Mouse (Mus musculus): ENCODE measurements around the gene Chmp3. TPM values are rescaled to one million over a fixed set of nuclear protein-coding genes. Genes with fewer than 3 reads are reported as not detected.

Gene Chmp3
- polyA plus RNA-seq (2017; shearing (Covaris generic)), result 100 to 1,000 TPM in 1 of 3 experiments, 10 to 100 TPM in 2; 61.2 to 119 (median 95.4) TPM

- peak; percentile 90 for ATAC-seq
Measured at GRCm38 (mm10) chr6:71543686-71544499, at the start of gene Chmp3. Gene Chmp3, plus strand, starts transcription at chr6:71543797.

GRCm38 (mm10) chr6:71494341-71495020, 49.1 kb upstream of the Chmp3 start:
- peak; percentile 20 for ATAC-seq

- peak; percentile 75 for ATAC-seq
Measured at GRCm38 (mm10) chr6:71500575-71500974, 43.0 kb upstream of the Chmp3 start.

GRCm38 (mm10) chr6:71503001-71503400, 40.6 kb upstream of the Chmp3 start:
- ATAC-seq, result no peak

GRCm38 (mm10) chr6:71503670-71504069, 39.9 kb upstream of the Chmp3 start:
- no peak for ATAC-seq

GRCm38 (mm10) chr6:71504091-71504490, 39.5 kb upstream of the Chmp3 start:
- no peak for ATAC-seq

- no peak for ATAC-seq
Measured at GRCm38 (mm10) chr6:71505671-71506070, 37.9 kb upstream of the Chmp3 start.

GRCm38 (mm10) chr6:71519476-71519875, 24.1 kb upstream of the Chmp3 start:
- ATAC-seq, result no peak

- no peak for ATAC-seq
Measured at GRCm38 (mm10) chr6:71525556-71525955, 18.0 kb upstream of the Chmp3 start.

GRCm38 (mm10) chr6:71527056-71527455, 16.5 kb upstream of the Chmp3 start:
- no peak for ATAC-seq

- ATAC-seq, result no peak
Measured at GRCm38 (mm10) chr6:71527826-71528225, 15.8 kb upstream of the Chmp3 start.

- no peak for ATAC-seq
Measured at GRCm38 (mm10) chr6:71530176-71530575, 13.4 kb upstream of the Chmp3 start.

GRCm38 (mm10) chr6:71537286-71537685, 6.3 kb upstream of the Chmp3 start:
- ATAC-seq, result no peak

- no peak for ATAC-seq
Measured at GRCm38 (mm10) chr6:71555507-71555951, 11.9 kb downstream of the Chmp3 start.

- no peak for ATAC-seq
Measured at GRCm38 (mm10) chr6:71556826-71557225, 13.2 kb downstream of the Chmp3 start.

- no peak for ATAC-seq
Measured at GRCm38 (mm10) chr6:71568616-71569015, 25.0 kb downstream of the Chmp3 start.

GRCm38 (mm10) chr6:71569025-71569424, 25.4 kb downstream of the Chmp3 start:
- ATAC-seq, result no peak

- ATAC-seq, result no peak
Measured at GRCm38 (mm10) chr6:71575359-71575758, 31.8 kb downstream of the Chmp3 start.

GRCm38 (mm10) chr6:71579478-71579877, 35.9 kb downstream of the Chmp3 start:
- ATAC-seq, result no peak

GRCm38 (mm10) chr6:71583198-71583597, 39.6 kb downstream of the Chmp3 start:
- no peak for ATAC-seq

- no peak for ATAC-seq
Measured at GRCm38 (mm10) chr6:71589401-71589800, 45.8 kb downstream of the Chmp3 start.

GRCm38 (mm10) chr6:71590154-71590553, 46.6 kb downstream of the Chmp3 start:
- no peak for ATAC-seq

- no peak for ATAC-seq
Measured at GRCm38 (mm10) chr6:71607756-71608155, 64.2 kb downstream of the Chmp3 start.

- no peak for ATAC-seq
Measured at GRCm38 (mm10) chr6:71608994-71609393, 65.4 kb downstream of the Chmp3 start.

Data from inflammation-experienced regulatory T-cells, adult 6 months (primary cell).